ENCODE assay signal across 13 mouse cellular contexts in genomic region chr11:54595905-54596555, GRCm38 (mm10).
A peak's percentile ranks its signal among the peaks of the same experiment; 100 is the strongest.
DNase-seq lines count a peak whose midpoint lies in the region; ATAC-seq lines count a peak whose summit lies in the region.
"Had no signal": no experiment of that assay in that cellular context is flagged by ENCODE, and none has a peak within 500 bp of the region (broad histone marks: within the 10 kb centered on the region; RNA-seq: fewer than 3 reads in every experiment).

No protein-coding gene starts in this region.

- H3K27me3 ChIP-seq in kidney, embryonic 14.5 days (ENCODE audit: control insufficient read depth, insufficient read depth, low read length): no peaks in the 10 kb centered on the region
- H3K27me3 ChIP-seq: CH12.LX; heart, embryonic 13.5 days had no signal

- peak; percentile 23 for DNase-seq in left cerebral cortex, adult 11 months (ENCODE audit: low spot score)
- DNase-seq in left cerebral cortex, adult 8-10 months (ENCODE audit: low spot score in 2 of 2): no peak
- peak; percentile 12 to 45 for DNase-seq in cerebellum, postnatal 36 days
- peak; percentile 14 to 42 for DNase-seq in left cerebral cortex, postnatal 14 days (ENCODE audit: low spot score in 2 of 2)
- DNase-seq in retina, embryonic 14.5 days (ENCODE audit: low spot score): peak; percentile 44
- DNase-seq in layer of hippocampus, postnatal 10 days (ENCODE audit: low spot score in 2 of 2): no peak
- no peak for DNase-seq in adipocyte (ENCODE audit: low spot score)
- DNase-seq: thymus, postnatal 36 days had no signal

- intact Hi-C loops in left cerebral cortex, postnatal 14 days (cut with DNase I): no loop called here

- H3K36me3 ChIP-seq in kidney, embryonic 14.5 days (ENCODE audit: control insufficient read depth, insufficient read depth, low read length): no peaks in the 10 kb centered on the region
- H3K36me3 ChIP-seq: heart, embryonic 13.5 days had no signal

- WGBS in kidney, embryonic 14.5 days: 88% methylated on average over 8 of the region's 8 CpGs

- H3K4me1 ChIP-seq in kidney, embryonic 14.5 days (ENCODE audit: control insufficient read depth, insufficient read depth, low read length): no peaks in the 10 kb centered on the region

- no peak overlapping the region for H3K9ac ChIP-seq in kidney, embryonic 14.5 days (ENCODE audit: low read depth, low read length)
- H3K9ac ChIP-seq: heart, embryonic 13.5 days had no signal

- no peaks in the 10 kb centered on the region for H3K9me3 ChIP-seq in kidney, embryonic 14.5 days (ENCODE audit: control insufficient read depth, low read length)
- H3K9me3 ChIP-seq: heart, embryonic 13.5 days had no signal

- no peak for ATAC-seq in kidney, embryonic 14.5 days (ENCODE audit: low FRiP score, low TSS enrichment)

- no peak overlapping the region for H3K4me2 ChIP-seq in kidney, embryonic 14.5 days (replicated peaks; ENCODE audit: low read depth, low read length)
- H3K4me2 ChIP-seq: heart, embryonic 13.5 days; liver, embryonic 11.5 days had no signal

- no peak overlapping the region for H3K27ac ChIP-seq in kidney, embryonic 14.5 days (ENCODE audit: low read depth, low read length)
- H3K27ac ChIP-seq: heart, embryonic 13.5 days; kidney, postnatal 0 days had no signal

- H3K4me3 ChIP-seq in kidney, embryonic 14.5 days (ENCODE audit: low read length): no peak overlapping the region
- H3K4me3 ChIP-seq: heart, embryonic 13.5 days had no signal

Comparison
In these comparisons a context has a peak if more than half of its experiments do, and no peak if none do; other contexts are left out.
1. DNase-seq: peak in left cerebral cortex, adult 11 months (single experiment), cerebellum, postnatal 36 days (2 of 2), left cerebral cortex, postnatal 14 days (2 of 2) and retina, embryonic 14.5 days (single experiment); none in left cerebral cortex, adult 8-10 months (0 of 2), layer of hippocampus, postnatal 10 days (0 of 2) and adipocyte (single experiment).